Mouse (Mus musculus): ENCODE measurements at regions not wholly inside any gene's neighbourhood (a gene's known extent, or its start where the extent isn't known, plus 50 kb on each side); places are given as distances from the start of the nearest gene placed in this dataset.
"Not testable (repeated sequence)": the region's sequence is repeated elsewhere in the genome, so short reads cannot be mapped to it uniquely, and the experiment has no call there.

- CTCF ChIA-PET = no interaction called here
- POLR2A ChIA-PET = interaction anchor here in 1 of 4 experiments (0.6 to 1.1 kb wide), 2 partner anchors 32 to 99 kb away, joined by 3 read pairs; no protein-coding TSS in a partner anchor
Observed at GRCm38 (mm10) chr11:16629410-16630129, 121.3 kb upstream of the Sec61g start.

DNA sequence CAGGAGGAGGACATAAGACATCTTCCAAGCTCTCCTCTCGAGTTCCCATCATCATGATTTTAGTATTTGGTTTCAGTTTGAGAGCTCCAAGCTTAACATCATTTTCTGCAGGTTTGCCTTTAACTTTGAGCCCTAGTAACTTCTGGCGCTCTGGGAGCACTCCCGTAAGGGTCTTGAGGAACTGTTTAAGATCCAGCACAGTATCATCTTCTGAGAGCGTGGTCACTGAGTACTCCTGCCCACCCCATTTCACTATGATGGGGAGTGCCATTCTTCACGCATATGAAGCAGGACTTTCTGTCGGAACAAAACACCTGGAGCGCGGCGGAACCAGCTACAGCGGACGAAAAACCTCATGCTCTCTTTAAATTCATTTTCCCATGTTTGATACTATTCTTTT lies 116.2 kb upstream of the Egfr start:
- POLR2A ChIA-PET = not testable (repeated sequence)

GRCm38 (mm10) chr11:16637679-16638078 lies 114.3 kb upstream of the Egfr start:
- ChIA-PET CTCF (no interaction called here), POLR2A (no interaction called here)

More for the DNA sequence above, 116.2 kb upstream of the Egfr start:
- CTCF ChIA-PET = not testable (repeated sequence)

- ChIA-PET POLR2A (no interaction called here), CTCF (no interaction called here)
Observed at GRCm38 (mm10) chr11:16638349-16638748, 113.7 kb upstream of the Egfr start.

GRCm38 (mm10) chr11:16649599-16649998 lies 102.4 kb upstream of the Egfr start:
- ChIA-PET CTCF (no interaction called here), POLR2A (no interaction called here)

- ChIA-PET CTCF (no interaction called here), POLR2A (no interaction called here)
Observed at GRCm38 (mm10) chr11:16663806-16664205, 88.2 kb upstream of the Egfr start.

DNA sequence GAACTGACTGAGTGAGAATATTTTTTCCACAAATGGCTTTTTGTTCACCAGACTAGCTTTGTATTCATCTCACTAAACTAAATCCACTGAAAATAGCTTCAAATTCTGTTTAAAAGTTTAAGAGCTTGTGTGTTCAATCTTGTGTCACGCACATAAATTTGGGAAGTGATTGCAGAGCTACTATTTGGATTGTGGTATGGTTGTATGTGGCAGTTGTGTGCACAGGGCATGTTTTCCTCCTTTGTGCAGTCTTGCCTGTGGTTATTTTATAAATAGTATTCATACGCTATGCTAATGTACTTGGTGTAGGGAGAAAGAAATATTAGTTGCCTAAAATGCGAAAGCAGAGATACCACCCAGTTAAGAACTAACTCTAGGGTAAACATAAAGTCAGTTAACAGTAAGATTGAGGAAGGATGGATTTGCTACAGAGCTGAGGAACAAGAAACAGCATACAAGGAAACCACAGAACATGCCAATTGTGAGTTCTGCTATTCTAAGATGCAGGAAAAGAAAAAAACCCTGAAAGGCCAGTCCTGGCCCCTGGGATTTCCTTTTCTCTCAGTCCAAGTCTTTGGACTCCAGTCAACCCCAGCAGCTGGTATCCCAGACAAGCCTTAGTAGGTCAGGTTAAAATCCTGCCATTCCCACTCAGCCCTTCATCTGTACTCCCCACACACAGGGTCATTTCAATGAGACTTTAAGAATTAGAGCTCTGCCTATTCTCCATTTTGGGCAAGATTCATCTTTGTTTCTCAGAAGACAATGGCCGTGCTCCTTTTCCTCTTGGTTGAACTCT lies 82.4 kb upstream of the Egfr start:
- CTCF ChIA-PET = no interaction called here
- POLR2A ChIA-PET = interaction anchor here in 1 of 4 experiments (0.5 kb wide), 1 partner anchor 9 kb away, joined by 3 read pairs; no protein-coding TSS in a partner anchor

DNA sequence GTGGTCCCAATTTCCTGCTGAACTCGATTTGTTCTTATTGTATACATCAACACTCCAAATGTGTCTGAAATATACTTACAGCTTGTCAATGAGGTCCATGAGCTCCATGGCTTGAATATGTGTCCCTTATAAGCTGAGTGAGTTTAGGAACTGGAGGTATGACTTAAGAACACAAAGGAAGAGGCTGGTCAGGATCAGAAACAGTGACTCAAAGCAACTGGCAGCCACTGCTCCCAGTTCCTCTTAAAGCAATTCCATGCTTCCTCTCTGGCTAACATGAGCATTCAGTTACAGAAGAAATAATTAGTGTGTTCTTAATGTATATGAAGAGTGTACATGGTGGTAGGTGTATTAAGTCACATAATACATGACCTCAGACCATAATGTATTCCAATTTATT lies 81.7 kb upstream of the Egfr start:
- POLR2A ChIA-PET = no interaction called here
- CTCF ChIA-PET = no interaction called here

- POLR2A ChIA-PET, CTCF ChIA-PET: not testable (repeated sequence)
Observed at GRCm38 (mm10) chr11:16675951-16676350, 76.1 kb upstream of the Egfr start.

DNA sequence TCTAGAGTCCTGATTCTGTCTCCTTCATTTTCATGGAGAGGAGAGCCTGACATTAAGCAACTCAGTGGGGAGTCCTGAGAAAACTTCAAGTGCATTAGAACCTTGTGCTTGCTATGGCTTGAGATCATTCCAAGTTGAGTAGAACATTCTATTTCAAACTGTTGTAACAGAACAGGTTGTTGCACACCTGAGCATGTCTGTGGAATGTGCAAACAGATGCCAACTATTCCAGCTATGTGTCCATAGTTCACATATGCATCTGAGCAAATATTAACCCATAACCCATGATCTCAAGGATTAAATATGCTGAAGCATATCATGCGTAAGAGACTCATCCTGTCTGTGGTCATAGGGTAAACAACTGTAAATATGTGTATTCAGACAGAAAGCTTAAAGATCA lies 68.5 kb upstream of the Egfr start:
- POLR2A ChIA-PET = no interaction called here
- CTCF ChIA-PET = no interaction called here

DNA sequence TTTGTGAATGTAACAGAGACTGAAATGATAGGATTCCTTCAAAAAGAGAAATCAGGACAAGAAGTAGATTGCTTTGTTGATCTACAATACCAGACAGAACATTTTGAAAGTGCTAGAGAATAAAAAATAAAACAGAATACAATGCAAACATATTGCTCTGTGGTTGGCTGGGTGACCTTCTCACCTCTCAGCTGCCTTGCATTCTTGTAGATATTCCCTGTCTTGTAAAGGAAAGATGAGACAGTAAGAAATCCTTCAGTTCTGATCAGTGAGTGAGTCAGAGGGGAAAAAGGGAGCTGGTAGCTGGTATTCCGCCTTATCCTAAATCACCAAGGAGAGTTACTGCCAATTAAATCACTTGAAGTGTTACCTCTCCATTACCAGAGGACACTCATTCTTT lies 56.4 kb upstream of the Egfr start:
- POLR2A ChIA-PET = no interaction called here
- CTCF ChIA-PET = no interaction called here

GRCm38 (mm10) chr11:16696787-16697186 lies 55.2 kb upstream of the Egfr start:
- ChIA-PET CTCF (no interaction called here), POLR2A (interaction anchor here in 1 of 4 experiments (1.7 kb wide), 1 partner anchor 14 kb away, joined by 4 read pairs; no protein-coding TSS in a partner anchor)

- POLR2A ChIA-PET = no interaction called here
- CTCF ChIA-PET = no interaction called here
Observed at GRCm38 (mm10) chr11:16701826-16702225, 50.2 kb upstream of the Egfr start.

Measured in embryonic stem cell, embryonic (primary cell).